Mouse (Mus musculus) kidney, embryonic 14.5 days (tissue): Measurements from ENCODE around the gene Lst1. TPM values are rescaled to one million over a fixed set of nuclear protein-coding genes. Genes with fewer than 3 reads are reported as not detected.

ENCODE experiments used
- ATAC-seq: fragments of 200-750 bp; cut with Nextera tagmentation; 2 replicates; pipeline ENCODE4 v1.8.0; 2017; ENCODE audit warnings: moderate number of reproducible peaks, mild to moderate bottlenecking, moderate TSS enrichment, moderate library complexity; ENCODE audit not compliant: low FRiP score, low TSS enrichment
- H3K27ac ChIP-seq: fragments of 300-500 bp; sonication (generic); 2 replicates; pipeline ENCODE4 v1.5.1; 2014; ENCODE audit warnings: low read depth, mild to moderate bottlenecking, low read length, moderate library complexity, mixed read lengths
- H3K27me3 ChIP-seq: fragments of 300-500 bp; sonication (generic); 2 replicates; pipeline ENCODE4 v1.6.1; 2014; ENCODE audit warnings: mild to moderate bottlenecking, low read length; ENCODE audit not compliant: control insufficient read depth, insufficient read depth
- H3K36me3 ChIP-seq: fragments of 300-500 bp; sonication (generic); 2 replicates; pipeline ENCODE4 v1.6.1; 2014; ENCODE audit warnings: low read length, mixed read lengths; ENCODE audit not compliant: control insufficient read depth, insufficient read depth
- H3K4me1 ChIP-seq: fragments of 300-500 bp; sonication (generic); 2 replicates; pipeline ENCODE4 v1.6.1; 2014; ENCODE audit warnings: low read length, mixed read lengths; ENCODE audit not compliant: control insufficient read depth, insufficient read depth
- H3K4me2 ChIP-seq: fragments of 300-500 bp; sonication (generic); replicated peaks from 2 replicates; pipeline ENCODE4 v1.6.1; 2014; ENCODE audit warnings: low read depth, mild to moderate bottlenecking, low read length
- H3K4me3 ChIP-seq: fragments of 300-500 bp; sonication (generic); 2 replicates; pipeline ENCODE4 v1.5.1; 2014; ENCODE audit warnings: mild to moderate bottlenecking, low read length
- H3K9ac ChIP-seq: fragments of 300-500 bp; sonication (generic); 2 replicates; pipeline ENCODE4 v1.6.1; 2014; ENCODE audit warnings: low read depth, mild to moderate bottlenecking, low read length, moderate library complexity
- H3K9me3 ChIP-seq: fragments of 300-500 bp; sonication (generic); 2 replicates; pipeline ENCODE4 v1.6.1; 2016; ENCODE audit warnings: low read length; ENCODE audit not compliant: control insufficient read depth
- WGBS: fragments of 180-500 bp; shearing (Covaris S2); extraction: QIAGEN DNeasy Blood & Tissue Kit; methylation state at CpG from one replicate; pipeline ENCODE4 v1.1.7; 2014; 5-methylcytosine and 5-hydroxymethylcytosine counted together
- polyA plus RNA-seq: library from polyadenylated mRNA; unstranded; fragments of >200 nt; fragmentation: Nextera tagmentation; extraction: Ambion mirVana; gene quantifications from 2 replicates; pipeline ENCODE4 v1.2.1, GENCODE M21; 2014

Gene Lst1
- polyA plus RNA-seq, 1 experiment from 2014 or later: 12.2 TPM

- Histone ChIP-seq H3K27ac (no peak overlapping the region), H3K4me2 (no peak overlapping the region), H3K9ac (no peak overlapping the region), H3K36me3 (no peaks in the 10 kb centered on the region), H3K9me3 (no peaks in the 10 kb centered on the region), H3K4me3 (no peak overlapping the region), H3K27me3 (no peaks in the 10 kb centered on the region), H3K4me1 (peaks cover 5% of the 10 kb centered on the region; the same call in 1 of the 2 replicates)
- WGBS: 89% methylated on average over 7 of the region's 7 CpGs
- ATAC-seq: no peak
Observed at GRCm38 (mm10) chr17:35167794-35168193, 20.4 kb downstream of the Lst1 start.

GRCm38 (mm10) chr17:35166352-35167035 lies 21.7 kb downstream of the Lst1 start:
- H3K9ac ChIP-seq: no peak overlapping the region

GRCm38 (mm10) chr17:35165451-35166155 lies 22.6 kb downstream of the Lst1 start:
- Histone ChIP-seq H3K36me3 (peaks cover 20% of the 10 kb centered on the region), H3K27ac (peak overlapping the region; percentile 96), H3K4me1 (peaks cover 20% of the 10 kb centered on the region; the same call in 1 of the 2 replicates), H3K9ac (peak overlapping the region; percentile 57), H3K4me2 (peak overlapping the region; percentile 48), H3K27me3 (no peaks in the 10 kb centered on the region), H3K4me3 (peak overlapping the region; percentile 87), H3K9me3 (no peaks in the 10 kb centered on the region)
- peak; percentile 85 for ATAC-seq
- WGBS: 20% methylated on average over 12 of the region's 12 CpGs

More at GRCm38 (mm10) chr17:35166352-35167035, 21.7 kb downstream of the Lst1 start:
- H3K9me3 ChIP-seq: no peaks in the 10 kb centered on the region
- peak overlapping the region; percentile 87; the same call in 1 of the 2 replicates for H3K4me3 ChIP-seq
- H3K27ac ChIP-seq: peak overlapping the region; percentile 96; the same call in 1 of the 2 replicates
- H3K4me2 ChIP-seq: peak overlapping the region; percentile 48; the same call in 1 of the 2 replicates
- ATAC-seq: no peak
- WGBS: 58% methylated on average over 8 of the region's 8 CpGs
- no peaks in the 10 kb centered on the region for H3K27me3 ChIP-seq
- peaks cover 18% of the 10 kb centered on the region; the same call in 1 of the 2 replicates for H3K4me1 ChIP-seq
- H3K36me3 ChIP-seq: peaks cover 12% of the 10 kb centered on the region

GRCm38 (mm10) chr17:35164568-35165450 lies 23.4 kb downstream of the Lst1 start, which contains the start of gene Prrc2a:
Gene Prrc2a, minus strand, starts transcription at chr17:35164897.
- Histone ChIP-seq H3K27me3 (no peaks in the 10 kb centered on the region), H3K9me3 (no peaks in the 10 kb centered on the region), H3K4me2 (peak within 1 kb of the TSS; percentile 98), H3K4me3 (peak within 1 kb of the TSS; percentile 87), H3K36me3 (peaks cover 28% of the 10 kb centered on the region), H3K4me1 (peaks cover 20% of the 10 kb centered on the region; the same call in 1 of the 2 replicates), H3K27ac (peak within 1 kb of the TSS; percentile 96), H3K9ac (peak within 1 kb of the TSS; percentile 97)
- under 1% methylated on average over 66 of the region's 89 CpGs for WGBS
- peak; percentile 97 for ATAC-seq

GRCm38 (mm10) chr17:35164218-35164567 lies 24.0 kb downstream of the Lst1 start:
- H3K9me3 ChIP-seq: no peaks in the 10 kb centered on the region
- no peaks in the 10 kb centered on the region for H3K27me3 ChIP-seq
- 0% methylated on average over 21 of the region's 28 CpGs for WGBS
- peak overlapping the region; percentile 90 for H3K27ac ChIP-seq
- peaks cover 35% of the 10 kb centered on the region for H3K36me3 ChIP-seq
- peak overlapping the region; percentile 87 for H3K4me3 ChIP-seq
- no peak for ATAC-seq
- H3K9ac ChIP-seq: peak overlapping the region; percentile 97
- H3K4me1 ChIP-seq: peaks cover 20% of the 10 kb centered on the region; the same call in 1 of the 2 replicates
- H3K4me2 ChIP-seq: peak overlapping the region; percentile 98

GRCm38 (mm10) chr17:35163326-35164081 lies 24.7 kb downstream of the Lst1 start:
- Histone ChIP-seq H3K36me3 (peaks cover 41% of the 10 kb centered on the region), H3K4me1 (peaks cover 20% of the 10 kb centered on the region; the same call in 1 of the 2 replicates), H3K4me2 (peak overlapping the region; percentile 98), H3K9me3 (no peaks in the 10 kb centered on the region), H3K27ac (peak overlapping the region; percentile 90; the same call in 1 of the 2 replicates), H3K4me3 (peak overlapping the region; percentile 87), H3K9ac (peak overlapping the region; percentile 97), H3K27me3 (no peaks in the 10 kb centered on the region)
- WGBS: 5% methylated on average over 8 of the region's 8 CpGs
- no peak for ATAC-seq

- Histone ChIP-seq H3K9ac (peak overlapping the region; percentile 97), H3K36me3 (peaks cover 49% of the 10 kb centered on the region), H3K4me3 (peak overlapping the region; percentile 87), H3K4me1 (peaks cover 20% of the 10 kb centered on the region; the same call in 1 of the 2 replicates), H3K27ac (no peak overlapping the region), H3K27me3 (no peaks in the 10 kb centered on the region), H3K4me2 (peak overlapping the region; percentile 98), H3K9me3 (no peaks in the 10 kb centered on the region)
- ATAC-seq: no peak
- WGBS: 31% methylated on average over 12 of the region's 12 CpGs
Observed at GRCm38 (mm10) chr17:35162730-35163129, 25.5 kb downstream of the Lst1 start.

- no peak for ATAC-seq
- Histone ChIP-seq H3K4me1 (peaks cover 20% of the 10 kb centered on the region; the same call in 1 of the 2 replicates), H3K4me2 (peak overlapping the region; percentile 98), H3K27ac (no peak overlapping the region), H3K9me3 (no peaks in the 10 kb centered on the region), H3K4me3 (peak overlapping the region; percentile 87), H3K36me3 (peaks cover 55% of the 10 kb centered on the region), H3K27me3 (no peaks in the 10 kb centered on the region), H3K9ac (peak overlapping the region; percentile 97)
- WGBS: 65% methylated on average over 14 of the region's 14 CpGs
Observed at GRCm38 (mm10) chr17:35162121-35162520, 26.1 kb downstream of the Lst1 start.
